Mouse (Mus musculus) spleen, embryonic (tissue): ENCODE measurements around the gene Scnm1.
"Not testable (repeated sequence)": the region's sequence is repeated elsewhere in the genome, so short reads cannot be mapped to it uniquely, and the experiment has no call there.

Experiments used
- CTCF ChIA-PET: fragments of 350-600 bp; sonication (Branson Sonifier 250); formaldehyde crosslinking; loops from one replicate; lab custom pipeline; 2022; lab: Charles Lee

Gene Scnm1

GRCm38 (mm10) chr3:95147924-95148323 lies 14.1 kb upstream of the Scnm1 start:
- CTCF ChIA-PET: no interaction called here

GRCm38 (mm10) chr3:95142617-95143011 lies 8.8 kb upstream of the Scnm1 start:
- CTCF ChIA-PET: no interaction called here

GRCm38 (mm10) chr3:95141952-95142616 lies 8.3 kb upstream of the Scnm1 start, which contains the start of gene Tnfaip8l2:
Gene Tnfaip8l2 (minus strand): TSS chr3:95142360.
- CTCF ChIA-PET: interaction anchor here (0.6 to 0.8 kb wide), 3 partner anchors 13 to 483 kb away, joined by 3 to 6 read pairs (median 3); no protein-coding TSS in a partner anchor

- CTCF ChIA-PET: interaction anchor here (0.6 to 0.8 kb wide), 2 partner anchors 32 to 484 kb away, joined by 3 read pairs; no protein-coding TSS in a partner anchor
Observed at GRCm38 (mm10) chr3:95141474-95141873, 7.7 kb upstream of the Scnm1 start.

- CTCF ChIA-PET: interaction anchor here (0.6 kb wide), 1 partner anchor 164 kb away, joined by 4 read pairs; no protein-coding TSS in a partner anchor
Observed at GRCm38 (mm10) chr3:95140795-95141194, 7.0 kb upstream of the Scnm1 start.

- CTCF ChIA-PET: interaction anchor here (0.6 kb wide), 1 partner anchor 15 kb away, joined by 4 read pairs; no protein-coding TSS in a partner anchor
Observed at GRCm38 (mm10) chr3:95140289-95140595, 6.4 kb upstream of the Scnm1 start.

- CTCF ChIA-PET: interaction anchor here (0.6 kb wide), 2 partner anchors 13 to 16 kb away, joined by 4 to 5 read pairs; no protein-coding TSS in a partner anchor
Observed at GRCm38 (mm10) chr3:95139586-95140288, 5.9 kb upstream of the Scnm1 start.

GRCm38 (mm10) chr3:95136336-95136735 lies 2.5 kb upstream of the Scnm1 start:
- CTCF ChIA-PET: interaction anchor here (1.4 kb wide), 1 partner anchor 24 kb away, joined by 3 read pairs; no protein-coding TSS in a partner anchor

- CTCF ChIA-PET: interaction anchor here (1.4 kb wide), 1 partner anchor 23 kb away, joined by 3 read pairs; no protein-coding TSS in a partner anchor
Observed at GRCm38 (mm10) chr3:95135433-95136052, 1.7 kb upstream of the Scnm1 start.

- CTCF ChIA-PET: interaction anchor here (1.4 kb wide), 1 partner anchor 23 kb away, joined by 3 read pairs; no protein-coding TSS in a partner anchor
Observed at GRCm38 (mm10) chr3:95135023-95135422, 1.2 kb upstream of the Scnm1 start.

- CTCF ChIA-PET: not testable (repeated sequence)
Observed at GRCm38 (mm10) chr3:95134133-95134532, 322 bp upstream of the Scnm1 start.

GRCm38 (mm10) chr3:95133176-95133575 lies 635 bp downstream of the Scnm1 start:
- CTCF ChIA-PET: interaction anchor here (0.6 kb wide), 2 partner anchors 16 to 82 kb away, joined by 3 to 4 read pairs; no protein-coding TSS in a partner anchor

- CTCF ChIA-PET: interaction anchor here (0.6 kb wide), 2 partner anchors 27 to 81 kb away, joined by 3 to 4 read pairs; no protein-coding TSS in a partner anchor
Observed at GRCm38 (mm10) chr3:95132389-95132788, 1.4 kb downstream of the Scnm1 start.

GRCm38 (mm10) chr3:95130081-95130480 lies 3.7 kb downstream of the Scnm1 start:
- CTCF ChIA-PET: no interaction called here

GRCm38 (mm10) chr3:95129226-95129651 lies 4.6 kb downstream of the Scnm1 start:
- CTCF ChIA-PET: no interaction called here

GRCm38 (mm10) chr3:95124972-95125371 lies 8.8 kb downstream of the Scnm1 start:
- CTCF ChIA-PET: no interaction called here

GRCm38 (mm10) chr3:95124246-95124645 lies 9.6 kb downstream of the Scnm1 start, which contains the start of gene Tmod4:
Gene Tmod4 (plus strand): TSS chr3:95124476.
- CTCF ChIA-PET: no interaction called here

GRCm38 (mm10) chr3:95121580-95121979 lies 12.2 kb downstream of the Scnm1 start:
- CTCF ChIA-PET: no interaction called here

- CTCF ChIA-PET: interaction anchor here (0.7 kb wide), 1 partner anchor 10 kb away, joined by 3 read pairs; no protein-coding TSS in a partner anchor
Observed at GRCm38 (mm10) chr3:95117751-95118150, 16.1 kb downstream of the Scnm1 start.

- CTCF ChIA-PET: interaction anchor here (1.0 kb wide), 1 partner anchor 23 kb away, joined by 3 read pairs; no protein-coding TSS in a partner anchor
Observed at GRCm38 (mm10) chr3:95112760-95113159, 21.1 kb downstream of the Scnm1 start.
